Mouse (Mus musculus): Measurements from ENCODE around the gene Hist1h2ag.

GRCm38 (mm10) chr13:21996840-21997185, 45.9 kb downstream of the Hist1h2ag start:
- no peak for TF ChIP-seq ZC3H11A (IDR thresholded peaks at IDR 0.05; ENCODE audit: borderline replicate concordance, low read depth, low read length)
- no peak for TF ChIP-seq HCFC1 (IDR thresholded peaks at IDR 0.05; ENCODE audit: borderline replicate concordance, insufficient read depth, low read length)
- no peak for TF ChIP-seq CHD2 (IDR thresholded peaks at IDR 0.05; ENCODE audit: low read depth, low read length)
